Mouse (Mus musculus): ENCODE results near the gene Ccnl1. TPM values are rescaled to one million over a fixed set of nuclear protein-coding genes. Genes with fewer than 3 reads are reported as not detected.

Ccnl1 gene
- polyA plus RNA-seq, 1 experiment from 2014 or later, result 80.2 TPM

- Histone ChIP-seq H3K27me3 (ENCODE audit: control insufficient read depth, insufficient read depth, low read length) (no peaks in the 10 kb centered on the region), H3K9me3 (ENCODE audit: control insufficient read depth, low read length) (no peaks in the 10 kb centered on the region), H3K4me3 (ENCODE audit: low read depth, low read length) (no peak overlapping the region), H3K27ac (ENCODE audit: low read depth, low read length) (no peak overlapping the region), H3K36me3 (ENCODE audit: control insufficient read depth, insufficient read depth, low read length) (peaks cover 40% of the 10 kb centered on the region), H3K4me2 (ENCODE audit: low read depth, low read length) (no peak overlapping the region), H3K4me1 (ENCODE audit: control insufficient read depth, insufficient read depth, low read length) (no peaks in the 10 kb centered on the region), H3K9ac (replicated peaks; ENCODE audit: low read depth, low read length) (no peak overlapping the region)
- WGBS, result 89% methylated on average over 3 of the region's 3 CpGs
- peak; percentile 23; the same call in 1 of the 2 replicates for ATAC-seq (ENCODE audit: low read depth)
Observed at GRCm38 (mm10) chr3:65944713-65945112, 13.3 kb downstream of the Ccnl1 start.

- Histone ChIP-seq H3K27ac (ENCODE audit: low read depth, low read length) (no peak overlapping the region), H3K36me3 (ENCODE audit: control insufficient read depth, insufficient read depth, low read length) (peaks cover 29% of the 10 kb centered on the region), H3K9ac (replicated peaks; ENCODE audit: low read depth, low read length) (no peak overlapping the region), H3K9me3 (ENCODE audit: control insufficient read depth, low read length) (no peaks in the 10 kb centered on the region), H3K4me3 (ENCODE audit: low read depth, low read length) (no peak overlapping the region), H3K27me3 (ENCODE audit: control insufficient read depth, insufficient read depth, low read length) (no peaks in the 10 kb centered on the region), H3K4me2 (ENCODE audit: low read depth, low read length) (no peak overlapping the region), H3K4me1 (ENCODE audit: control insufficient read depth, insufficient read depth, low read length) (no peaks in the 10 kb centered on the region)
- ATAC-seq (ENCODE audit: low read depth), result no peak
- 80% methylated on average over 4 of the region's 4 CpGs for WGBS
Observed at GRCm38 (mm10) chr3:65943453-65943852, 14.6 kb downstream of the Ccnl1 start.

GRCm38 (mm10) chr3:65941052-65941451 lies 17.0 kb downstream of the Ccnl1 start:
- WGBS, result 90% methylated on average over 1 of the region's 1 CpGs
- ATAC-seq (ENCODE audit: low read depth), result no peak
- no peak overlapping the region for H3K9ac ChIP-seq (replicated peaks; ENCODE audit: low read depth, low read length)

GRCm38 (mm10) chr3:65938211-65938610 lies 19.8 kb downstream of the Ccnl1 start:
- no peak overlapping the region for H3K9ac ChIP-seq (replicated peaks; ENCODE audit: low read depth, low read length)
- ATAC-seq (ENCODE audit: low read depth), result 0 out of 2 replicates have a peak, but pooled peaks have one; percentile 52
- H3K27me3 ChIP-seq (ENCODE audit: control insufficient read depth, insufficient read depth, low read length), result no peaks in the 10 kb centered on the region
- H3K36me3 ChIP-seq (ENCODE audit: control insufficient read depth, insufficient read depth, low read length), result no peaks in the 10 kb centered on the region
- no peaks in the 10 kb centered on the region for H3K9me3 ChIP-seq (ENCODE audit: control insufficient read depth, low read length)
- no peak overlapping the region for H3K4me2 ChIP-seq (ENCODE audit: low read depth, low read length)
- H3K27ac ChIP-seq (ENCODE audit: low read depth, low read length), result no peak overlapping the region
- H3K4me1 ChIP-seq (ENCODE audit: control insufficient read depth, insufficient read depth, low read length), result no peaks in the 10 kb centered on the region
- H3K4me3 ChIP-seq (ENCODE audit: low read depth, low read length), result no peak overlapping the region
- WGBS, result 24% methylated on average over 3 of the region's 3 CpGs

More at GRCm38 (mm10) chr3:65941052-65941451, 17.0 kb downstream of the Ccnl1 start:
- Histone ChIP-seq H3K36me3 (ENCODE audit: control insufficient read depth, insufficient read depth, low read length) (peaks cover 9% of the 10 kb centered on the region; the same call in 1 of the 2 replicates), H3K4me3 (ENCODE audit: low read depth, low read length) (no peak overlapping the region), H3K4me1 (ENCODE audit: control insufficient read depth, insufficient read depth, low read length) (no peaks in the 10 kb centered on the region), H3K27ac (ENCODE audit: low read depth, low read length) (no peak overlapping the region), H3K27me3 (ENCODE audit: control insufficient read depth, insufficient read depth, low read length) (no peaks in the 10 kb centered on the region), H3K4me2 (ENCODE audit: low read depth, low read length) (no peak overlapping the region), H3K9me3 (ENCODE audit: control insufficient read depth, low read length) (no peaks in the 10 kb centered on the region)

- WGBS, result 62% methylated on average over 12 of the region's 12 CpGs
- no peaks in the 10 kb centered on the region for H3K27me3 ChIP-seq (ENCODE audit: control insufficient read depth, insufficient read depth, low read length)
- H3K9me3 ChIP-seq (ENCODE audit: control insufficient read depth, low read length), result no peaks in the 10 kb centered on the region
- no peaks in the 10 kb centered on the region for H3K36me3 ChIP-seq (ENCODE audit: control insufficient read depth, insufficient read depth, low read length)
- H3K9ac ChIP-seq (replicated peaks; ENCODE audit: low read depth, low read length), result no peak overlapping the region
- no peak overlapping the region for H3K4me3 ChIP-seq (ENCODE audit: low read depth, low read length)
- no peak overlapping the region for H3K27ac ChIP-seq (ENCODE audit: low read depth, low read length)
- H3K4me2 ChIP-seq (ENCODE audit: low read depth, low read length), result no peak overlapping the region
- no peak for ATAC-seq (ENCODE audit: low read depth)
- H3K4me1 ChIP-seq (ENCODE audit: control insufficient read depth, insufficient read depth, low read length), result no peaks in the 10 kb centered on the region
Observed at GRCm38 (mm10) chr3:65936384-65936783, 21.7 kb downstream of the Ccnl1 start.

GRCm38 (mm10) chr3:65935153-65935552 lies 22.9 kb downstream of the Ccnl1 start:
- Histone ChIP-seq H3K9ac (replicated peaks; ENCODE audit: low read depth, low read length) (no peak overlapping the region), H3K36me3 (ENCODE audit: control insufficient read depth, insufficient read depth, low read length) (no peaks in the 10 kb centered on the region), H3K27me3 (ENCODE audit: control insufficient read depth, insufficient read depth, low read length) (no peaks in the 10 kb centered on the region), H3K9me3 (ENCODE audit: control insufficient read depth, low read length) (no peaks in the 10 kb centered on the region), H3K27ac (ENCODE audit: low read depth, low read length) (no peak overlapping the region), H3K4me3 (ENCODE audit: low read depth, low read length) (no peak overlapping the region), H3K4me2 (ENCODE audit: low read depth, low read length) (no peak overlapping the region), H3K4me1 (ENCODE audit: control insufficient read depth, insufficient read depth, low read length) (no peaks in the 10 kb centered on the region)
- ATAC-seq (ENCODE audit: low read depth), result no peak
- WGBS, result 94% methylated on average over 4 of the region's 4 CpGs

- no peaks in the 10 kb centered on the region for H3K36me3 ChIP-seq (ENCODE audit: control insufficient read depth, insufficient read depth, low read length)
- H3K27ac ChIP-seq (ENCODE audit: low read depth, low read length), result no peak overlapping the region
- no peak for ATAC-seq (ENCODE audit: low read depth)
Observed at GRCm38 (mm10) chr3:65933726-65934125, 24.3 kb downstream of the Ccnl1 start.

GRCm38 (mm10) chr3:65931542-65931941 lies 26.5 kb downstream of the Ccnl1 start:
- Histone ChIP-seq H3K27me3 (ENCODE audit: control insufficient read depth, insufficient read depth, low read length) (no peaks in the 10 kb centered on the region), H3K9me3 (ENCODE audit: control insufficient read depth, low read length) (no peaks in the 10 kb centered on the region), H3K4me1 (ENCODE audit: control insufficient read depth, insufficient read depth, low read length) (no peaks in the 10 kb centered on the region; the same call in 1 of the 2 replicates), H3K4me2 (ENCODE audit: low read depth, low read length) (no peak overlapping the region), H3K9ac (replicated peaks; ENCODE audit: low read depth, low read length) (no peak overlapping the region), H3K4me3 (ENCODE audit: low read depth, low read length) (no peak overlapping the region), H3K36me3 (ENCODE audit: control insufficient read depth, insufficient read depth, low read length) (no peaks in the 10 kb centered on the region), H3K27ac (ENCODE audit: low read depth, low read length) (no peak overlapping the region)
- no peak for ATAC-seq (ENCODE audit: low read depth)
- WGBS, result 88% methylated on average over 7 of the region's 7 CpGs

More at GRCm38 (mm10) chr3:65933726-65934125, 24.3 kb downstream of the Ccnl1 start:
- no peaks in the 10 kb centered on the region for H3K9me3 ChIP-seq (ENCODE audit: control insufficient read depth, low read length)
- WGBS, result 91% methylated on average over 4 of the region's 4 CpGs
- no peak overlapping the region for H3K9ac ChIP-seq (replicated peaks; ENCODE audit: low read depth, low read length)
- H3K4me1 ChIP-seq (ENCODE audit: control insufficient read depth, insufficient read depth, low read length), result no peaks in the 10 kb centered on the region; the same call in 1 of the 2 replicates
- no peak overlapping the region for H3K4me3 ChIP-seq (ENCODE audit: low read depth, low read length)
- no peak overlapping the region for H3K4me2 ChIP-seq (ENCODE audit: low read depth, low read length)
- H3K27me3 ChIP-seq (ENCODE audit: control insufficient read depth, insufficient read depth, low read length), result no peaks in the 10 kb centered on the region

- Histone ChIP-seq H3K4me3 (ENCODE audit: low read depth, low read length) (no peak overlapping the region), H3K9ac (replicated peaks; ENCODE audit: low read depth, low read length) (no peak overlapping the region), H3K36me3 (ENCODE audit: control insufficient read depth, insufficient read depth, low read length) (no peaks in the 10 kb centered on the region), H3K4me1 (ENCODE audit: control insufficient read depth, insufficient read depth, low read length) (no peaks in the 10 kb centered on the region; the same call in 1 of the 2 replicates), H3K4me2 (ENCODE audit: low read depth, low read length) (no peak overlapping the region), H3K27ac (ENCODE audit: low read depth, low read length) (no peak overlapping the region), H3K9me3 (ENCODE audit: control insufficient read depth, low read length) (no peaks in the 10 kb centered on the region), H3K27me3 (ENCODE audit: control insufficient read depth, insufficient read depth, low read length) (no peaks in the 10 kb centered on the region)
- WGBS, result 50% methylated on average over 8 of the region's 8 CpGs
- ATAC-seq (ENCODE audit: low read depth), result peak; percentile 3; the same call in 1 of the 2 replicates
Observed at GRCm38 (mm10) chr3:65930636-65931035, 27.4 kb downstream of the Ccnl1 start.

All from neural tube, embryonic 14.5 days (tissue).